ENCODE assay signal across 20 mouse cellular contexts in the genomic region with DNA sequence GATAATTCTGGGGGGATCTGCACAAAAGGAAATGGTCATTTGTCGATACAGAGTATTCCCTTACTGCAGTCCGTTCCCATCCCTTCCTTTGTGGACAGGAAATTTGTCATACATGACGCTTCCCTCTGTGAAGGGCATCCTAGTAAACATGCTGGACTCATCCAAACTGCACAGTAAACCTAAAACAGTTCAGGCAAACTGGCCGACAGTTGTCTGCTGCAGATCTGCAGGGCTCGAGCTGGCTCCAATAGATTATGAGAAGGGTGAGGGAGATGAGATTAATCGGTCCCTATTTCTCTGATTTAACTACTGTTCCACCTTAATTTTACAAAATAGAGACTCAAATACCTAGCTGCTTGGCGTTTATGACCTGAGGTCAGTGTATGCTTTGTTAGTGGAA.
"Had no signal": no experiment of that assay in that cellular context is flagged by ENCODE, and none has a peak within 500 bp of the region (broad histone marks: within the 10 kb centered on the region; RNA-seq: fewer than 3 reads in every experiment).

No protein-coding gene starts in this region.

- H3K9me3 ChIP-seq: limb, embryonic 13.5 days; liver, embryonic 12.5 days; liver, embryonic 15.5 days; lung, embryonic 15.5 days; midbrain, embryonic 10.5 days; midbrain, embryonic 13.5 days; neural tube, embryonic 13.5 days; stomach, embryonic 15.5 days had no signal

- H3K27me3 ChIP-seq: limb, embryonic 13.5 days; liver, embryonic 12.5 days; liver, embryonic 15.5 days; lung, embryonic 15.5 days; megakaryocyte, embryonic 14.5 days; midbrain, embryonic 13.5 days; neural tube, embryonic 13.5 days; stomach, embryonic 15.5 days had no signal

- H3K27ac ChIP-seq: kidney, postnatal 0 days; limb, embryonic 13.5 days; liver, embryonic 12.5 days; liver, embryonic 15.5 days; lung, embryonic 15.5 days; midbrain, embryonic 10.5 days; midbrain, embryonic 13.5 days; neural tube, embryonic 13.5 days; stomach, embryonic 15.5 days had no signal

- H3K4me1 ChIP-seq: limb, embryonic 13.5 days; liver, embryonic 12.5 days; liver, embryonic 15.5 days; lung, embryonic 15.5 days; megakaryocyte, embryonic 14.5 days; midbrain, embryonic 10.5 days; midbrain, embryonic 13.5 days; neural tube, embryonic 13.5 days; stomach, embryonic 15.5 days had no signal

- H3K4me2 ChIP-seq: limb, embryonic 13.5 days; liver, embryonic 12.5 days; liver, embryonic 15.5 days; lung, embryonic 15.5 days; midbrain, embryonic 13.5 days; neural tube, embryonic 13.5 days; stomach, embryonic 15.5 days had no signal

- ATAC-seq: liver, embryonic 12.5 days; midbrain, embryonic 13.5 days; midbrain, embryonic 16.5 days had no signal

- H3K36me3 ChIP-seq: limb, embryonic 13.5 days; liver, embryonic 12.5 days; liver, embryonic 15.5 days; lung, embryonic 15.5 days; midbrain, embryonic 10.5 days; midbrain, embryonic 13.5 days; neural tube, embryonic 13.5 days; stomach, embryonic 15.5 days had no signal

- H3K4me3 ChIP-seq: limb, embryonic 13.5 days; liver, embryonic 12.5 days; liver, embryonic 15.5 days; lung, embryonic 15.5 days; megakaryocyte, embryonic 14.5 days; midbrain, embryonic 10.5 days; midbrain, embryonic 13.5 days; myocyte; neural tube, embryonic 13.5 days; stomach, embryonic 15.5 days had no signal

- H3K9ac ChIP-seq: limb, embryonic 13.5 days; liver, embryonic 12.5 days; liver, embryonic 15.5 days; lung, embryonic 15.5 days; midbrain, embryonic 13.5 days; neural tube, embryonic 13.5 days; stomach, embryonic 15.5 days had no signal

- DNase-seq: kidney, postnatal 25 days; liver; lung, adult 18-20 months; lung, postnatal 10 days; lung, postnatal 36 days; retina, postnatal 1 day; spleen, adult 18-20 months; thymus, postnatal 25 days had no signal
